Mouse (Mus musculus) right cerebral cortex, postnatal 36 days (tissue): ENCODE measurements around the gene Klf7.

Source experiments
- DNase-seq, 2 experiments: peaks; one replicate each; pipeline ENCODE4 v3.0.0; 2022; ENCODE audit warnings: low spot score in 2 of 2, mixed read lengths in 1 of 2

Klf7 gene

DNA sequence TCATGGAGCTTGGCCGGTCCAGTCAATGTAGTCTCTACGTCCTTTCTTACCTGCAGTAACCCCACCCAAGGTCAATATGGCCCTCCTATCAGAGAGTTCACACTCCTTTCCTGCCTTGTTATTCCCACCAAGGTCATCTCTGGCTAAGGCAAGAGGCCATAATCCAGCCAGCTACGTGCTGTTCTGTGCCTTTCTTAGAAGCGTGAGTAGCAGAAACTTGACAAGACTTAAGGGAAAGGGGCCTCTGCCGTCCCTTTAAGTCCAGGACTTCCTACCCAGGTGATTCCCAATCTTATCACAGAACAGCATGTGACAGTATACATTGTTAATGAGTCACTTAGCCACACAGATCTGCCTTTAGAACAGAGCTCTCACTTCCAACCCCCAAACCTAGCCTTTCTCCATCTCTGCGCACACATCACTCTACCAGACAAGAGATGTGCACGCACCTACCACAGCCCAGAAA is 16.9 kb downstream of the Klf7 start:
- no peak for DNase-seq

- no peak for DNase-seq
These were observed 17.4 kb downstream of the Klf7 start for GRCm38 (mm10) chr1:64104665-64105064.

DNA sequence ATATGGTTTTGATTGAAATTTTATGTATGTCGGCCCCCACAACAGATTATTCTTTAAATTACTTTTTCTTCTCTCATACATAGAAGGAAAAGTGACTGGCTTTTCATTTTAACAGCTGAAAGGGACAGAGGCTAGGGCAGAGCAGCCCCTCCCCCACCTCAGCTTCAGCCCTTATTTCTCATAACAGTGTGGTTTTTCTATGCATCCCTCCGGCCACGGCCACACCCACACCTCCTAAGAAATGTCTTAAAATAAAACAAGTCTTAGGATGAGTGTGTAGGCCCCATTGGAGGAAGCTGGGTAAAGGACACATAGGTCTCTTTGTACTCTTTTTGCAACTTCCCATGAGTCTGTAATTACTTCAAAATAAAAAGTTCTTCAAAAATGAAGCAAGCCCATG is 20.8 kb downstream of the Klf7 start:
- no peak for DNase-seq

DNA sequence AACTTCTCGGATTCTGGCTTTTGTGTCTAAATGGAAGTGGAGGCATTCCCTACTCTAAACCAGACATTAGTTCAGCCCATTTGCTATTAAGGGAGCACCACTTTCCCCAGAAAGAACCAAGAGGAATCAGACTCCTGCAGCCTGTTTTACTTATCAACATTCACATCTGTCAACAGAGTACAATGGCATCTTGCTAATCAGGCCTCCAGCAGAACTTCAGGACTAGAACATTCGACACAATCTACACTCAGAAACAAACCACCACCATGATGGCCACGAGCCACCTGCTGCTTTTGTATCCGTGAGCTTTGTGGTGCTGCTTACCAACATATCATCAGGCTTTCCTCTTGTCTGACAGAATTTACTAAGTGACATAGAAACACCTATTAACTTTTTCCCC is 23.3 kb downstream of the Klf7 start:
- no peak for DNase-seq

- DNase-seq = no peak
These were observed 24.3 kb downstream of the Klf7 start for GRCm38 (mm10) chr1:64097640-64098287.

DNA sequence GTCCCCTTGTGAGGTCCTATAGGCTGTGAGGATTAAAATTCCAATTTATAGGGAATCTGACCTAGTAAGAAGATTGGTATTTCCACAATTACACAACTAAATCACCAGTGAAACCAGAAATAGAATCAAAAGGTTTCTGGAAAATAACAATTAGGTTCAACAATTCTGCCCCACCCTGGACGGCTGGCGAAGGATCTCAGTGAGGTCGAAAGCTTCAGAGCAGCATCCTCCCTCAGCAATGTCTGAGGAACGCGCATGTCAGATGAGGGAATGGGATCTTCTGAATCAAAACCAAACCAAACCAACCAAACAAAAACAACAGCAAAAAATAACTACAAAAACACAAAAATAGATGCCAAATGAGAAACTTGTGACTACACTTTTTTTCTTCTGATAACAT is 29.1 kb downstream of the Klf7 start:
- no peak for DNase-seq

DNA sequence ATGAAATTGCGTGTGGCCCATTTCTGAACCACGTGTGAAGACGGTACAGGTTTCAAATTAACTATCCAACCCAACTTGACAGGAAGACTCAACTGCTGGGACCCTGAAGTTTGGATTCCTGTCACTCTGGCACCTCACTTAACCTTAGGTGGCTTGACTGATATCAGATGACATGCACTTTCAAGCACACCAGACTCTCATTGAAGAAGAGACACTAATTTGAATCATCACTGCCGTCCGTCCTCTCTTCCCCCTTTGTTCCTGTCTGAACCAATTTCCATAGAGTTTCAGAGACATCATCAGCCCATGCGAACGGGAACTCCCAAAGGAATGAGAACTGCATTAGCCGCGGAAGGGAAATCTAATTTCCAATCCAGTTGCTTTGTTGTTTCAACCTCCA is 30.5 kb downstream of the Klf7 start:
- no peak for DNase-seq

DNA sequence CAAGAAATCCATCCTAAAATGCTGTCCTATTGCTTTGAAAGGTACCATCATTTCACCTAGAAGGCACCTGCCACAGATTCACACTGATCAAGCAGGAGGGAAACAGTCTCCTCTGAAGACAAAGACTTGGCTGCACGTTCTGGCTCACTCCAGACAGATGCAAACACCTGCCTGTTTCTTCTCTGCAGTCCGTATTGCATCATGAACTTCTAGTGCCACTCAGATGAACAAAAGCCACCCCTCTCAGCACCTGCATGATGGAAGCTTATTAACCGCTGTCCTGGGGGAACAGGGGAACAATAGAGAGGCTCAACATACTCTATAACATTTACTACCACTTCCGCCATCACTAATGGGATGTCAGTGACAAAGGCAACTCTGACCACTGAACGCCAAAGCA is 31.5 kb downstream of the Klf7 start:
- DNase-seq = no peak

- no peak for DNase-seq
These were observed 32.4 kb downstream of the Klf7 start for GRCm38 (mm10) chr1:64089691-64090090.

GRCm38 (mm10) chr1:64088604-64089320 is 33.3 kb downstream of the Klf7 start:
- DNase-seq = no peak

DNA sequence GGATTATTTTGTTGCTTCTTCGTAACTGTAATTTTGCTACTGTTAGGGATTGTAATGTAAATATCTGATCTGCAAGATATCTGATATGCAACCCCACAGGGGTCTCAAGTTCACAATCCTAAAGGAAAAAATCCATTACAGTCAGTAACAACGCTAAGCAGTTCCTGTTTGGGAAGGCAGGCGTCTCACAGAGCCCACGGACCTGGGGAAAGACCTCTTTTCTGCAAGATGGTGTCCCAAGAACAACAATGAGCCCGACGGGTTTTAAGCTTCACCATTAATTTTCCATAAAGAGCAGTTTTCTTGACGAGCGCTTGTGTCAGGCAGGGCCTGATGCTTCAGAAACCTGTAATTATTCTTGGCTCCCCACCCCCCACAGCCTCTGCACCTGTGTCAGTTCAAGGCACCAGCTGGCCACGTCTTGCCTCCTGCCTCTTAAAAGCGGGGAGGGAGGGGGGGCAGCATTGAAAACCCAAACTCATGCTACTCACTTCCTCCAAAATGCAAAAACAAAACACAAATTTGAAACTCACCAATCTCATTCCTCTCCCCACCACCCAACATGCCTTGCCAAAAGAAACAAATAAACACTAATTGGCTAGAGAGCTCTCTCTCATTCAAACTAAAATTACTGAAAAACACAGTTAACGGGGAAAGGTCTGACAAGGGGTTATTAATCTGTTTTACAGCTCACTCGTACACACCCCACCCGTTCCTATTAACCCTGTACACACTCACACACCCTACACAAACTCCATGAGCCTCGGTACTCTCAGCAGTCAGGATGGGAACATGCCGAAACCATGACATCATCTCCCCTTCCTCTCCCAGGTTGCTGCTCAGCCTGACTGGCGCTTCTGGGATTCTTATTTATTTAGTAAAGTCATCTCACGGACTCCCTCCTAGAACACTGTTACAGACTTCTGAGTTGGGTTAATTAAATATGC is 34.2 kb downstream of the Klf7 start:
- DNase-seq = no peak

- no peak for DNase-seq
These were observed 36.2 kb downstream of the Klf7 start for GRCm38 (mm10) chr1:64085875-64086274.

- DNase-seq = no peak
These were observed 36.7 kb downstream of the Klf7 start for GRCm38 (mm10) chr1:64085361-64085760.

DNA sequence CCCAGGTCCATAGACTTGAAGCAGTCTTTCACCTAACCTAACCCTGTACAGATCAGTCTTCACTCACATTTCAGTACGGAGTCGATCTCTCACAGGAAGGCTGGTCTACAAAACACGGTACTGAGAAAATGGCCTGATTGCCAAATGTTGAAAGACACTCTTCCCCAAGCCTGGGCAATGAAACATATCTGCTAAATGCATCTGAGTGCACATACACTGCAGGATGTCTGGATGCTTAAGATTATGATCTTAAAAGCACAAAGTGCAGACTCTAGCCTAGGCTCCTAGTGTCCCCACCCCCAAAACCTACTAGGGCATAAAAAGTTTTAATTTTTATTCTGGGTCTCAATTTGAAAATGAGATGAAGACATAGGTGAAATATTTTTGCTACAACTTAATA is 37.4 kb downstream of the Klf7 start:
- no peak for DNase-seq

DNA sequence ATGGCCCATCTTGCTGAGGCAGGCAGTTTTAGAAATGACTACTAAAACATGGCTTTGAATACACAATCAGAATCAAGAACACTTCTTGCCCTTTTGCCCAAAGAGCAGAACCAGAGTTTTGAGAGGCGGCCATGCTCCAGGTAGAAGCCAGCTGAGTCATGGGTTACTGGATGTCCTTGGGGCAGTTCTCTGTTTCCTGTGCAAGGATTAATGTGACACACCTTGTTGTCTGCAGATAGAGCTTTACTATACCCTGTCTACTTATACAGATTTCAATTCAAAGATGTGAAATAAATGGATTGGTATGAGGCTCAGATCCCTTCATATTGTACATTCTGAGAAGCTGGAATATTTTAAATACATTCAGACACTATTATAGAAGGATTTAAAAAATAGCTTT is 40.3 kb downstream of the Klf7 start:
- DNase-seq = no peak

- no peak for DNase-seq
These were observed 40.9 kb downstream of the Klf7 start for GRCm38 (mm10) chr1:64081217-64081616.

DNA sequence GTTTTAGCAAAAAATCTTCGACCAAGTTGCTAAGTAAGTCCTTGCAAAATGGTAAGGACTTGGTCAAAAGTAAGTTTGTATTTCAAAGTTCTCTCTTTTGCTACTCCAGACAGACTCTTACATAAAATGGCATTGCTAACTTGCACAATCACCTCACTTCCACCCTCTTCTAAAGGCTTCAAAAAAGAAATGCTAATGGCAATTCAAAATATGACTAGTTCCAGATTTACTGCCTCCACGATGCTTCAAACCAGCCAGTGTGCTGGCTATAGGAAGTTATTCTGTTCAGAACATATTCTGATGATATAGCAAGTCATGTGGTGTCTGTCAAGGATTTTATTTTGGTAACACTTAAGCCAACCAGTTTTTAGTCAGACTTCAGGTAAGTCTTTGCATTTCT is 41.8 kb downstream of the Klf7 start:
- no peak for DNase-seq

DNA sequence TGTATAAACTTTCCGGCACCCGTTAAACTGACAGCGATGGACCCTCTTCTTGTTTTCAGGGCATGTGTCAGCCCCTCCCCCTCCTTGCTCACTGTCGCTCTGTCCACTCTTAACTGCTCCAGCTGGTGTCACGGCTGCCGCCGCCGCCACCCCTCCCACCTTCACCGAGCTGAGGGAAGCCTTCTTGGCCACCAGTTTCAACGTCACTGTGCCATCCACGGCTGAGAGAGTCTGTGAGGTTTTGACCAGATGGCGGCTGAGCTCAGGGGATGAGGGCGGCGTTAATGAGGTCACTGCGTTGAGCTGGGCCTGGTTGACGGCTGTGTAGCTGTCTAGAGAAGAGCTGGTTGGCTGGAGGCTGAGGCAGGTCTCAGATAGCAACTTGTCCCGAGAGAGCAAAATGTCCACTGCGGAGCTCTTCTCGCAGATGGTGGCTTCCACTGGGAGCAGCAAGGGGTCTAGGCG is 43.3 kb downstream of the Klf7 start:
- no peak for DNase-seq

DNA sequence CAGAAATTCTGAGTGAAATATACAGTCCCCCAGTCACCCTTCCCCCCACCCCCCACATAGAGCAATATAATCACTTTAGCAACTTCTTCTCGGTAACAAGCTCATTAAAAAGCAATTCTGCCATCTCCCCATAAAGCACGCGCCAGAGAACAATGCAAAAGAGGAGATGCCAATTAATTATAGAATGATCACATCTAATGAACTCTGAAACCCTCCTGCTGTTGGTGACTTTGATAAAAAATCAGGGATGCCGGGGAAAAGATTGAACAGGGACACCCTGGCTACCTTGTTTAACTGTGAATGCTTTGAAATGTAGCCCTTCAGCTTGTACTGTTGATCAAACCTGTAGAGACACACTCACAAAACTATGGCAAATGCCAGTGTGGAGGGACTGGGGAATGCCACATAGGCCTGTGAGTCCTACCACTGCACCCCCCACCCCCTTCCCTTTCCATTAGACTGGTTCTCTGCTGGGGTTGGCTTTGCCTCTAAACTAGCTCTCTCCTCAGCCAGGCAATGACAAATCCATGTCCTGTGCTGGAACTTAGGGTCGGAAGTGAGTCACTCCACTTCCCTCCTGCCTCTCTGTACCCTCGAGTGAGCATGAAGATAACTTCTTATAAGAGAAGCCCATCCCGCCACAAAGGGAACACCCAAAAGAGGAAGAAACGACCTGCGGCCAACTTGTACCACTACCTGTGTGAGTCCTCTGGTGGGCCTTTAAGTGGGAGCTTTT is 43.9 kb downstream of the Klf7 start:
- no peak for DNase-seq

- DNase-seq = no peak
These were observed 48.0 kb downstream of the Klf7 start for GRCm38 (mm10) chr1:64074051-64074450.

DNA sequence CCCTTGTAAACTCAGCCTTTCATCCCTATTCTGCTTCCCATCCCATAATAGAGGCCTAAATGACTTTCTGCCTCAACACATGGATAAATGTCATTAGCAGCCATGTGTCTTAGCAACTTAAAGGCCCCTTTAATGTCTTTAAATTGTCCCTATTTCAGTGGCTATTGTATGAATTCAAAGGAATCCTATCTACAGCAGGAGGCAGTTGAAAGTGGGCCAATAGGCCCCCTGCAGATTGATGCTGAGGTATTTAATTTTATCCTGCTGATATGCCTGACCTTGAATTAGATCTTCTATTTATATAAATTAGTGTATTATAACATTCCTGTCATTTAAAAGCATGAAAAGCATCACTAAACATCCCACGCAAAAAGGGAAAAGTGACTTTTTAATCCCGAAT is 51.1 kb downstream of the Klf7 start:
- no peak for DNase-seq
